Mouse (Mus musculus) thymus, adult 2 months (tissue): ENCODE results near the gene Rnf41.

Source experiments
- CTCF ChIP-seq: fragments of 200-500 bp; IDR thresholded peaks from 2 replicates; pipeline ENCODE4 v1.5.1; 2012; ENCODE audit warnings: mild to moderate bottlenecking, control low read depth, low read length, moderate library complexity, borderline replicate concordance; ENCODE audit not compliant: control insufficient read depth, poor library complexity, insufficient read depth; ENCODE audit errors: extremely low read depth
- POLR2A ChIP-seq: fragments of 200-500 bp; IDR thresholded peaks from 2 replicates; pipeline ENCODE4 v1.6.1; 2012; ENCODE audit warnings: mild to moderate bottlenecking, low read length, control low read depth, moderate library complexity; ENCODE audit not compliant: control insufficient read depth, poor library complexity, insufficient read depth; ENCODE audit errors: extremely low read depth

- TF ChIP-seq POLR2A: no peak
- no peak for TF ChIP-seq CTCF
Observed at GRCm38 (mm10) chr10:128458348-128458718, 46.9 kb downstream of the Rnf41 start.
